In the genomic region with DNA sequence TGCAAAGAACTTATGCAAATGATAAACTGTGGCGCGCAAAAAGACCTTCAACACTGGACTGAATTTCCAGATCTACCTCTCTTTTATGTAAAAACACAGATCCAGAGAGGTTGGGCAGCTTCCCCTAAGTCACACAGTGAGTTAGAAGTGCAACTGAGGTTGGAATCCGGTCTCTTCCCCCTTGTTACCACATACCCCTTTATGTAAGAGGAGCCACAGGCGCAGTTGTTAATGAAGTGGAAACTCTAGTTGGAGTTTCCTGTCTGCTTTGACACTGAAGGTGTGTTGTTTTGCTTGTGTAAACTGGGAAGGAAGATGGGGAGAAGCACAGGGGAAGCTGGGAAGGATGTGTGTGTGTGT, we compare ENCODE assay signal across 8 mouse cellular contexts. TPM values are rescaled to one million over a fixed set of nuclear protein-coding genes. Genes with fewer than 3 reads are reported as not detected.
A peak's percentile ranks its signal among the peaks of the same experiment; 100 is the strongest.
DNase-seq lines count a peak whose midpoint lies in the region; ATAC-seq lines count a peak whose summit lies in the region.

No protein-coding gene starts in this region.

- H3K4me1 ChIP-seq in limb, embryonic 11.5 days (ENCODE audit: control insufficient read depth, insufficient read depth, low read length) = peaks cover 5% of the 10 kb centered on the region; the same call in 1 of the 2 replicates

- peak; percentile 27 for DNase-seq in CD4-positive, CD25-positive, alpha-beta regulatory T cell, adult 2 months (ENCODE audit: low read depth, low spot score)
- DNase-seq in thymus, postnatal 25 days = peak; percentile 9
- DNase-seq in thymus, postnatal 10 days (ENCODE audit: low spot score in 2 of 2) = no peak
- DNase-seq in limb, embryonic 11.5 days (ENCODE audit: low spot score) = no peak
- no peak for DNase-seq in spleen, postnatal 10 days (ENCODE audit: low spot score in 2 of 2)
- DNase-seq in layer of hippocampus, adult 9-10 months (ENCODE audit: low spot score) = no peak

- H3K27ac ChIP-seq in limb, embryonic 11.5 days (replicated peaks; ENCODE audit: low read depth, low read length) = no peak overlapping the region

- WGBS in limb, embryonic 11.5 days = 3% methylated on average over 4 of the region's 4 CpGs

- no peaks in the 10 kb centered on the region for H3K9me3 ChIP-seq in limb, embryonic 11.5 days (ENCODE audit: control insufficient read depth, low read length)

- no peaks in the 10 kb centered on the region for H3K27me3 ChIP-seq in limb, embryonic 11.5 days (ENCODE audit: control insufficient read depth, insufficient read depth, low read length)

- no peaks in the 10 kb centered on the region for H3K36me3 ChIP-seq in limb, embryonic 11.5 days (ENCODE audit: control insufficient read depth, insufficient read depth, low read length)

- peak overlapping the region; percentile 63 for H3K4me2 ChIP-seq in limb, embryonic 11.5 days (ENCODE audit: low read depth, severe bottlenecking)

- no peak overlapping the region for H3K9ac ChIP-seq in limb, embryonic 11.5 days (ENCODE audit: low read length)

- H3K4me3 ChIP-seq in limb, embryonic 11.5 days (ENCODE audit: low read depth, low read length) = peak overlapping the region; percentile 86

- ATAC-seq in CD4-positive, CD25-positive, alpha-beta regulatory T cell, adult 4 months = no peak
- no peak for ATAC-seq in limb, embryonic 11.5 days (ENCODE audit: insufficient number of reproducible peaks, low FRiP score, low TSS enrichment, low read depth)
- 0 out of 2 replicates have a peak, but pooled peaks have one; percentile 16 for ATAC-seq in monocyte, adult 5-6 weeks (replicated peaks; ENCODE audit: insufficient number of reproducible peaks, low FRiP score, low TSS enrichment, poor library complexity, severe bottlenecking)

RNA-seq across cellular contexts. Expression of a gene that starts 1.2 kb away (rescaled TPM):
- 1 to 10 TPM; 3.7 to 4.1 TPM for polyA plus RNA-seq in CD4-positive, CD25-positive, alpha-beta regulatory T cell, adult 4 months (2017; shearing (Covaris generic))
- 10.1 and 10.6 TPM in 2 replicates for polyA plus RNA-seq in limb, embryonic 11.5 days (2014; fragmentation: Nextera tagmentation; extraction: Ambion mirVana)
- total RNA-seq in monocyte, adult 5-6 weeks (2017) = 8.2 to 10.9 TPM (median 10.0 TPM) in 3 replicates

RNA-seq across cellular contexts. Expression of a gene that starts 1.8 kb away (rescaled TPM):
- polyA plus RNA-seq in CD4-positive, CD25-positive, alpha-beta regulatory T cell, adult 4 months (2017; shearing (Covaris generic)) = 100 to 1,000 TPM in 1 of 2 experiments, 10 to 100 TPM in 1; 78.1 to 104 TPM
- polyA plus RNA-seq in limb, embryonic 11.5 days (2014; fragmentation: Nextera tagmentation; extraction: Ambion mirVana) = 40.1 and 50.5 TPM in 2 replicates
- total RNA-seq in monocyte, adult 5-6 weeks (2017) = 18.6 to 55.2 TPM (median 41.6 TPM) in 3 replicates

RNA-seq across cellular contexts. Expression of a gene that starts 49.5 kb away (rescaled TPM):
- 10 to 100 TPM; 40.7 to 59.3 TPM for polyA plus RNA-seq in CD4-positive, CD25-positive, alpha-beta regulatory T cell, adult 4 months (2017; shearing (Covaris generic))
- polyA plus RNA-seq in limb, embryonic 11.5 days (2014; fragmentation: Nextera tagmentation; extraction: Ambion mirVana) = 69.3 and 72.1 TPM in 2 replicates
- total RNA-seq in monocyte, adult 5-6 weeks (2017) = 15.5 to 26.4 TPM (median 23.1 TPM) in 3 replicates

RNA-seq across cellular contexts. Expression of a gene that starts 49.5 kb away (rescaled TPM):
- 10 to 100 TPM; 83.6 to 89.9 TPM for polyA plus RNA-seq in CD4-positive, CD25-positive, alpha-beta regulatory T cell, adult 4 months (2017; shearing (Covaris generic))
- polyA plus RNA-seq in limb, embryonic 11.5 days (2014; fragmentation: Nextera tagmentation; extraction: Ambion mirVana) = 86.2 and 91.6 TPM in 2 replicates
- 28.8 to 32.4 TPM (median 31.4 TPM) in 3 replicates for total RNA-seq in monocyte, adult 5-6 weeks (2017)

RNA-seq across cellular contexts. Expression of a gene that starts 53.0 kb away (rescaled TPM):
- not detected for polyA plus RNA-seq in CD4-positive, CD25-positive, alpha-beta regulatory T cell, adult 4 months (2017; shearing (Covaris generic))
- 0.31 and 0.92 TPM in 2 replicates for polyA plus RNA-seq in limb, embryonic 11.5 days (2014; fragmentation: Nextera tagmentation; extraction: Ambion mirVana)
- not detected in 3 replicates for total RNA-seq in monocyte, adult 5-6 weeks (2017)

Comparison
In these comparisons a context has a peak if more than half of its experiments do, and no peak if none do; other contexts are left out.
1. DNase-seq: peak in CD4-positive, CD25-positive, alpha-beta regulatory T cell, adult 2 months (single experiment) and thymus, postnatal 25 days (single experiment); none in thymus, postnatal 10 days (0 of 2), limb, embryonic 11.5 days (single experiment), spleen, postnatal 10 days (0 of 2) and layer of hippocampus, adult 9-10 months (single experiment).